Mouse (Mus musculus): ENCODE measurements around the gene Exosc6. TPM values are rescaled to one million over a fixed set of nuclear protein-coding genes. Genes with fewer than 3 reads are reported as not detected.

The Exosc6 gene
- total RNA-seq, 2 experiments from 2014 or later = not detected

Small RNAs within 50 kb of the gene (microRNA-seq; reads per million reads assigned to microRNA genes)
- not detected for gene Gm24103
- not detected for gene Mir3473d

Other genes starting within 250 kb of the Exosc6 start
- 10 to 100 TPM; 75.3 to 89.4 TPM for gene Cog4, start 209.7 kb upstream of the Exosc6 start, total RNA-seq (2021)
- 10 to 100 TPM; 61.0 to 74.0 TPM for gene Sf3b3, start 209.6 kb upstream of the Exosc6 start, total RNA-seq (2021)
- 10 to 100 TPM in 1 of 2 experiments, 1 to 10 TPM in 1; 7.9 to 10.6 TPM for gene Fuk, start 153.9 kb upstream of the Exosc6 start, total RNA-seq (2021)
- gene St3gal2, start 136.4 kb upstream of the Exosc6 start, total RNA-seq (2021) = 10 to 100 TPM; 23.6 to 26.6 TPM
- gene Ddx19a, start 58.5 kb upstream of the Exosc6 start, total RNA-seq (2021) = 10 to 100 TPM; 47.6 to 50.1 TPM
- gene Ddx19b, start 24.6 kb upstream of the Exosc6 start, total RNA-seq (2021) = 10 to 100 TPM; 12.6 to 13.0 TPM
- gene Aars, start 23.2 kb upstream of the Exosc6 start, total RNA-seq (2021) = 10 to 100 TPM; 70.6 to 78.6 TPM
- gene Clec18a, start 36.1 kb downstream of the Exosc6 start, total RNA-seq (2021) = under 1 TPM in 1 of 2 experiments, not detected in 1; 0.15 TPM
- 10 to 100 TPM; 42.0 to 56.4 TPM for gene Pdpr, start 38.3 kb downstream of the Exosc6 start, total RNA-seq (2021)
- gene Glg1, start 202.9 kb downstream of the Exosc6 start, total RNA-seq (2021) = 10 to 100 TPM; 79.4 to 92.1 TPM
- 10 to 100 TPM; 38.5 to 53.0 TPM for gene Rfwd3, start 243.9 kb downstream of the Exosc6 start, total RNA-seq (2021)